Mouse (Mus musculus) liver, embryonic 12.5 days (tissue): ENCODE measurements around the gene Cyp4a31. TPM values are rescaled to one million over a fixed set of nuclear protein-coding genes. Genes with fewer than 3 reads are reported as not detected.
"Not testable (repeated sequence)": the region's sequence is repeated elsewhere in the genome, so short reads cannot be mapped to it uniquely, and the experiment has no call there.

ENCODE experiments used
- ATAC-seq: fragments of 200-750 bp; cut with Nextera tagmentation; 2 replicates; pipeline ENCODE4 v1.8.0; 2017; ENCODE audit warnings: moderate number of reproducible peaks, mild to moderate bottlenecking, moderate library complexity
- H3K27ac ChIP-seq: fragments of 300-500 bp; sonication (generic); 2 replicates; pipeline ENCODE4 v1.5.1; 2016; ENCODE audit warnings: mild to moderate bottlenecking
- H3K27me3 ChIP-seq: fragments of 300-500 bp; sonication (generic); replicated peaks from 2 replicates; pipeline ENCODE4 v1.6.1; 2016; ENCODE audit warnings: mild to moderate bottlenecking, moderate library complexity
- H3K36me3 ChIP-seq: fragments of 300-500 bp; sonication (generic); 2 replicates; pipeline ENCODE4 v1.6.1; 2016; ENCODE audit warnings: mild to moderate bottlenecking, moderate library complexity
- H3K4me1 ChIP-seq: fragments of 300-500 bp; sonication (generic); 2 replicates; pipeline ENCODE4 v1.6.1; 2016
- H3K4me2 ChIP-seq: fragments of 300-500 bp; sonication (generic); 2 replicates; pipeline ENCODE4 v1.6.1; 2016; ENCODE audit warnings: mild to moderate bottlenecking, moderate library complexity
- H3K4me3 ChIP-seq: fragments of 300-500 bp; sonication (generic); 2 replicates; pipeline ENCODE4 v1.5.1; 2016; ENCODE audit warnings: mild to moderate bottlenecking, moderate library complexity
- H3K9ac ChIP-seq: fragments of 300-500 bp; sonication (generic); 2 replicates; pipeline ENCODE4 v1.6.1; 2016; ENCODE audit warnings: mild to moderate bottlenecking, moderate library complexity
- H3K9me3 ChIP-seq: fragments of 300-500 bp; sonication (generic); replicated peaks from 2 replicates; pipeline ENCODE4 v1.6.1; 2016; ENCODE audit warnings: mild to moderate bottlenecking, moderate library complexity
- WGBS: fragments of 180-500 bp; shearing (Covaris S2); methylation state at CpG from one replicate; pipeline ENCODE4 v1.1.7; 2016; ENCODE audit not compliant: insufficient replicate concordance; 5-methylcytosine and 5-hydroxymethylcytosine counted together
- polyA plus RNA-seq: library from polyadenylated mRNA; unstranded; fragments of >200 nt; fragmentation: Nextera tagmentation; extraction: Ambion mirVana; gene quantifications from 2 replicates; pipeline ENCODE4 v1.2.1, GENCODE M21; 2016

Gene Cyp4a31
- polyA plus RNA-seq, 1 experiment from 2014 or later, result not detected

GRCm38 (mm10) chr4:115575255-115575654 is 11.8 kb downstream of the Cyp4a31 start:
- H3K27me3 ChIP-seq, result no peaks in the 10 kb centered on the region
- H3K27ac ChIP-seq, result no peak overlapping the region
- 61% methylated on average over 3 of the region's 3 CpGs for WGBS
- no peak overlapping the region for H3K9ac ChIP-seq
- no peak overlapping the region for H3K4me2 ChIP-seq
- H3K36me3 ChIP-seq, result no peaks in the 10 kb centered on the region
- ATAC-seq, result no peak
- no peaks in the 10 kb centered on the region for H3K9me3 ChIP-seq
- no peaks in the 10 kb centered on the region for H3K4me1 ChIP-seq
- no peak overlapping the region for H3K4me3 ChIP-seq

- Histone ChIP-seq H3K4me1 (no peaks in the 10 kb centered on the region), H3K4me2 (no peak overlapping the region), H3K9me3 (no peaks in the 10 kb centered on the region), H3K4me3 (no peak overlapping the region), H3K27ac (no peak overlapping the region), H3K36me3 (no peaks in the 10 kb centered on the region), H3K27me3 (no peaks in the 10 kb centered on the region), H3K9ac (no peak overlapping the region)
- no peak for ATAC-seq
- WGBS, result 56% methylated on average over 2 of the region's 2 CpGs
These were observed 12.3 kb downstream of the Cyp4a31 start for GRCm38 (mm10) chr4:115575776-115576175.

- peak; percentile 95 for ATAC-seq
These were observed 19.6 kb downstream of the Cyp4a31 start for GRCm38 (mm10) chr4:115583036-115583435.

GRCm38 (mm10) chr4:115596357-115596756 is 32.9 kb downstream of the Cyp4a31 start:
- Histone ChIP-seq H3K4me3 (no peak overlapping the region), H3K27ac (no peak overlapping the region), H3K9me3 (no peaks in the 10 kb centered on the region), H3K4me1 (no peaks in the 10 kb centered on the region), H3K36me3 (no peaks in the 10 kb centered on the region), H3K4me2 (no peak overlapping the region), H3K27me3 (no peaks in the 10 kb centered on the region), H3K9ac (no peak overlapping the region)
- no peak for ATAC-seq
- WGBS, result 66% methylated on average over 1 of the region's 1 CpGs

More at GRCm38 (mm10) chr4:115583036-115583435, 19.6 kb downstream of the Cyp4a31 start:
- peak overlapping the region; percentile 14; the same call in 1 of the 2 replicates for H3K27ac ChIP-seq
- no peak overlapping the region for H3K4me2 ChIP-seq
- H3K9me3 ChIP-seq, result 0 out of 2 replicates have a peak, but pooled peaks cover 5% of the 10 kb centered on the region
- H3K4me1 ChIP-seq, result 0 out of 2 replicates have a peak, but pooled peaks cover 3% of the 10 kb centered on the region
- no peaks in the 10 kb centered on the region for H3K27me3 ChIP-seq
- H3K9ac ChIP-seq, result no peak overlapping the region
- no peak overlapping the region for H3K4me3 ChIP-seq
- H3K36me3 ChIP-seq, result no peaks in the 10 kb centered on the region

GRCm38 (mm10) chr4:115596824-115597336 is 33.4 kb downstream of the Cyp4a31 start:
- no peak overlapping the region for H3K27ac ChIP-seq
- 71% methylated on average over 2 of the region's 2 CpGs for WGBS
- H3K27me3 ChIP-seq, result no peaks in the 10 kb centered on the region
- no peak overlapping the region for H3K9ac ChIP-seq
- H3K4me3 ChIP-seq, result no peak overlapping the region
- no peaks in the 10 kb centered on the region for H3K9me3 ChIP-seq
- H3K36me3 ChIP-seq, result no peaks in the 10 kb centered on the region
- no peaks in the 10 kb centered on the region for H3K4me1 ChIP-seq
- no peak for ATAC-seq
- no peak overlapping the region for H3K4me2 ChIP-seq

GRCm38 (mm10) chr4:115600611-115601010 is 37.2 kb downstream of the Cyp4a31 start, which contains the start of gene Cyp4a32:
Cyp4a32 (plus strand) TSS chr4:115600969.
- H3K4me2 ChIP-seq, H3K27me3 ChIP-seq, H3K4me1 ChIP-seq, H3K9me3 ChIP-seq, H3K27ac ChIP-seq, H3K9ac ChIP-seq, ATAC-seq, H3K36me3 ChIP-seq, H3K4me3 ChIP-seq: not testable (repeated sequence)
- 83% methylated on average over 8 of the region's 8 CpGs for WGBS

- H3K4me1 ChIP-seq, result no peaks in the 10 kb centered on the region
- H3K27me3 ChIP-seq, result no peaks in the 10 kb centered on the region
- no peaks in the 10 kb centered on the region for H3K36me3 ChIP-seq
- H3K27ac ChIP-seq, result no peak overlapping the region
- no peak overlapping the region for H3K4me3 ChIP-seq
- H3K4me2 ChIP-seq, result no peak overlapping the region
- no peak for ATAC-seq
- H3K9me3 ChIP-seq, result no peaks in the 10 kb centered on the region
- no peak overlapping the region for H3K9ac ChIP-seq
These were observed 50.6 kb downstream of the Cyp4a31 start for GRCm38 (mm10) chr4:115614005-115614404.

- not testable (repeated sequence) for H3K9me3 ChIP-seq, H3K27ac ChIP-seq, H3K4me1 ChIP-seq, H3K4me2 ChIP-seq, H3K27me3 ChIP-seq, ATAC-seq, H3K4me3 ChIP-seq, H3K9ac ChIP-seq, H3K36me3 ChIP-seq
- WGBS, result 67% methylated on average over 3 of the region's 3 CpGs
These were observed 62.1 kb downstream of the Cyp4a31 start for GRCm38 (mm10) chr4:115625560-115625959.

Other genes with a start within 250 kb of the Cyp4a31 start
- not detected in 2 replicates for gene Cyp4a12b, start 152.0 kb upstream of the Cyp4a31 start, polyA plus RNA-seq
- gene Cyp4a30b, start 111.0 kb upstream of the Cyp4a31 start, polyA plus RNA-seq, result not detected in 2 replicates
- gene Cyp4a14, start 67.5 kb upstream of the Cyp4a31 start, polyA plus RNA-seq, result not detected in 2 replicates
- not detected in 2 replicates for gene Cyp4a10, start 45.4 kb upstream of the Cyp4a31 start, polyA plus RNA-seq
- not detected in 2 replicates for gene Cyp4a32, start 37.3 kb downstream of the Cyp4a31 start, polyA plus RNA-seq
- 0.42 and 0.87 TPM in 2 replicates for gene Cyp4b1, start 84.1 kb downstream of the Cyp4a31 start, polyA plus RNA-seq
- gene Efcab14, start 174.1 kb downstream of the Cyp4a31 start, polyA plus RNA-seq, result 18.8 and 21.4 TPM in 2 replicates
- not detected in 2 replicates for gene Tex38, start 217.4 kb downstream of the Cyp4a31 start, polyA plus RNA-seq
- 24.0 and 30.1 TPM in 2 replicates for gene Atpaf1, start 221.2 kb downstream of the Cyp4a31 start, polyA plus RNA-seq